Mouse (Mus musculus): ENCODE data around the gene Kcne1l.

DNA sequence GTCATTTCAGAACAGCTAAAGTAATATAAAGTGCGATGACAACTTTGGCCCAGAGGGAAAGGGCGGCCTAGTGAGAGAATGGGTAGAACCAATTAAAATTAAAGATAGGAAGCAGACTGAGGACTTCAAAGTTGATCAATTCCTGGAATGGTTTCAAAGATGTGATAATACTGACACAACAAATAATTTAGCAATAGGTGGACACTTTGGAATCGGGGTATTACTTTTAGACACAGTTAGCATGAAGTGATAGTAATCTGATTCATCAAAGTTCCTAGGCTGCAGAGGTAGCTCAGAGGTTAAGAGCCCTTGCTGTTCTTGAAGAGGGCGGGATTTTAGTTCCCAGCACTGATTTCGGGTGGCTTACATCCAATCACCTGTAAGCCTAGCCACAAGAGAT, 29.4 kb upstream of the Kcne1l start:
- TF ChIP-seq CTCF (IDR thresholded peaks at IDR 0.05; ENCODE audit: low read depth, low read length) (no peak), POLR2A (IDR thresholded peaks at IDR 0.05; ENCODE audit: insufficient read depth, low read length) (no peak)

Data from ES-Bruce4 (cell line).